18 mouse cellular contexts compared by ENCODE assay signal in genomic region chr10:105402481-105402779, GRCm38 (mm10).
DNase-seq lines count a peak whose midpoint lies in the region; ATAC-seq and TF ChIP-seq lines count a peak whose summit lies in the region.
"Had no signal": no experiment of that assay in that cellular context is flagged by ENCODE, and none has a peak within 500 bp of the region (broad histone marks: within the 10 kb centered on the region; RNA-seq: fewer than 3 reads in every experiment).

No protein-coding gene starts in this region.

- peak overlapping the region; percentile 19; the same call in 1 of the 2 replicates for H3K4me3 ChIP-seq in cortical plate, adult 2 months (ENCODE audit: insufficient read depth, low read length)
- H3K4me3 ChIP-seq in forebrain, embryonic 16.5 days (replicated peaks; ENCODE audit: low read length): peak overlapping the region; percentile 21; the same call in 1 of the 2 replicates
- peak overlapping the region; percentile 5; the same call in 1 of the 2 replicates for H3K4me3 ChIP-seq in midbrain, embryonic 13.5 days (replicated peaks)
- H3K4me3 ChIP-seq: heart, embryonic 12.5 days; limb, embryonic 12.5 days; liver, embryonic 15.5 days; neural tube, embryonic 12.5 days had no signal

- H3K36me3 ChIP-seq in forebrain, embryonic 16.5 days (ENCODE audit: control insufficient read depth, insufficient read depth): no peaks in the 10 kb centered on the region
- no peaks in the 10 kb centered on the region for H3K36me3 ChIP-seq in midbrain, embryonic 13.5 days
- H3K36me3 ChIP-seq: heart, embryonic 12.5 days; limb, embryonic 12.5 days; liver, embryonic 15.5 days; neural tube, embryonic 12.5 days had no signal

- H3K27me3 ChIP-seq in forebrain, embryonic 16.5 days (replicated peaks; ENCODE audit: control insufficient read depth, insufficient read depth, low read length): no peaks in the 10 kb centered on the region
- H3K27me3 ChIP-seq in midbrain, embryonic 13.5 days: no peaks in the 10 kb centered on the region
- H3K27me3 ChIP-seq: heart, embryonic 12.5 days; limb, embryonic 12.5 days; liver, embryonic 15.5 days; neural tube, embryonic 12.5 days had no signal

- no peaks in the 10 kb centered on the region for H3K9me3 ChIP-seq in forebrain, embryonic 16.5 days (ENCODE audit: control insufficient read depth, low read length)
- no peaks in the 10 kb centered on the region for H3K9me3 ChIP-seq in midbrain, embryonic 13.5 days
- H3K9me3 ChIP-seq: G1E; heart, embryonic 12.5 days; limb, embryonic 12.5 days; liver, embryonic 15.5 days; neural tube, embryonic 12.5 days had no signal

- no peak for DNase-seq in frontal cortex, postnatal 10 days (ENCODE audit: low spot score in 2 of 2)
- no peak for DNase-seq in retina, postnatal 1 day
- DNase-seq in right cerebral cortex, postnatal 4 days: no peak
- DNase-seq: gastrocnemius, postnatal 36 days; heart, postnatal 36 days; kidney, adult 18-20 months; kidney, postnatal 36 days; lung, postnatal 10 days; thymus, adult 18-20 months had no signal

- no peak overlapping the region for H3K9ac ChIP-seq in forebrain, embryonic 16.5 days (replicated peaks; ENCODE audit: low read depth, low read length)
- no peak overlapping the region for H3K9ac ChIP-seq in midbrain, embryonic 13.5 days (replicated peaks)
- H3K9ac ChIP-seq: heart, embryonic 12.5 days; limb, embryonic 12.5 days; liver, embryonic 15.5 days; neural tube, embryonic 12.5 days had no signal

- TF ChIP-seq CTCF in cortical plate, adult 2 months (IDR thresholded peaks at IDR 0.05; ENCODE audit: extremely low read depth, insufficient read depth, low read length): no peak

- no peaks in the 10 kb centered on the region for H3K4me1 ChIP-seq in cortical plate, adult 2 months (ENCODE audit: control insufficient read depth, insufficient read depth, low read length)
- H3K4me1 ChIP-seq in forebrain, embryonic 16.5 days (replicated peaks; ENCODE audit: control insufficient read depth, insufficient read depth, low read length): peaks cover 19% of the 10 kb centered on the region
- H3K4me1 ChIP-seq in midbrain, embryonic 13.5 days (replicated peaks): peaks cover 16% of the 10 kb centered on the region
- H3K4me1 ChIP-seq: limb, embryonic 12.5 days; liver, embryonic 15.5 days; neural tube, embryonic 12.5 days had no signal

- peak; percentile 42 for ATAC-seq in frontal cortex, adult (ENCODE audit: low TSS enrichment)
- ATAC-seq in forebrain, embryonic 16.5 days: peak; percentile 90
- peak; percentile 88 for ATAC-seq in midbrain, embryonic 13.5 days

- H3K27ac ChIP-seq in cortical plate, adult 2 months (ENCODE audit: insufficient read depth, low read length): no peak overlapping the region
- peak overlapping the region; percentile 74 for H3K27ac ChIP-seq in forebrain, embryonic 16.5 days (ENCODE audit: low read length)
- H3K27ac ChIP-seq in midbrain, embryonic 13.5 days: peak overlapping the region; percentile 44; the same call in 1 of the 2 replicates
- H3K27ac ChIP-seq: limb, embryonic 12.5 days; liver, embryonic 15.5 days; neural tube, embryonic 12.5 days had no signal

- TF ChIP-seq POLR2A in cortical plate, adult 2 months (IDR thresholded peaks at IDR 0.05; ENCODE audit: extremely low read depth, insufficient read depth, low read length): no peak

- H3K4me2 ChIP-seq in forebrain, embryonic 16.5 days (ENCODE audit: low read length): peak overlapping the region; percentile 47
- peak overlapping the region; percentile 32 for H3K4me2 ChIP-seq in midbrain, embryonic 13.5 days (replicated peaks)
- H3K4me2 ChIP-seq: heart, embryonic 12.5 days; limb, embryonic 12.5 days; liver, embryonic 15.5 days; neural tube, embryonic 12.5 days had no signal

- WGBS in forebrain, embryonic 16.5 days: 12% methylated on average over 5 of the region's 5 CpGs
- 25% methylated on average over 5 of the region's 5 CpGs for WGBS in midbrain, embryonic 13.5 days
